Mouse (Mus musculus): ENCODE data around the gene Ldb2.

The Ldb2 gene

DNA sequence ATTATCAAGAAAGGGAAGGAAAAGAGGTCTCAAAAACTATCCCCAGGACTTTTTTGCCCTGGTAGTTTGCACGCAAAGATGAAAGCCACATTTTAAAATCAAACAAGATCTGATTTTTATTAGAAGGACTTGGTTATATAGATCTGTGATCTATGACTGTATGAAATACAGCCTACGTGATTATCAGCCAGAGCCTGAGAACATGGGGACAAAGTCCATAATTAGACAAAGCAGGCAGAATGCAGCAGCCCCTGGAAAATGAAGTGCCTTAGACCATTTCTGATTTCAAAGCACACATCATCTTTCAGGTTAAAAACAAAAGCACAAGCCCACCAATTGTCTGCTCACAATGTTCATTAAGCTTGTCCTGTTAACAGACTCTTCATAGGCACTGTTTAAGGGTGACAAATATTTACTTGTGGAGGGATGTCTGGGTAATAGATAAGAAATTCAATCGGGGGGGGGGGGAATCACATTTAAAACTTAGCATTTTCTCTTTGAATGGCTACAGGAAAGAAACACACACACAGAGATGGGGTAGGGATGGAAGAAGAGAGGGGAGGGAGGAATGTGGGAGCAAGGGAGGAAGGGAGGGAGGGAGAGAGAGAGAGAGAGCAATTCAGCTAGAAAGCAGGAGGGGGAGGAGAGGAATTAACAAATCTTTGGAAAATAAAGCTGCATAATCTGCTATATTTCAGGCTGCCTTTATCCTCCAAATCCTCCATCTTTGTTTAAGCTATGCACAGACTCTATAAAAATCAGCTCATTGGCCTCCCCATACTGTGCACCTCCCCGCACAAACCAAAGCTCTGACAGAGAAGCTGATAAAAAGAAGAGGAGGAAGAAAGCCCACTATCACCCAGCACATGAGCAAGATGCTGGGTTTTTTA lies 153.3 kb downstream of the Ldb2 start:
- no peak for DNase-seq (ENCODE audit: low spot score)

DNA sequence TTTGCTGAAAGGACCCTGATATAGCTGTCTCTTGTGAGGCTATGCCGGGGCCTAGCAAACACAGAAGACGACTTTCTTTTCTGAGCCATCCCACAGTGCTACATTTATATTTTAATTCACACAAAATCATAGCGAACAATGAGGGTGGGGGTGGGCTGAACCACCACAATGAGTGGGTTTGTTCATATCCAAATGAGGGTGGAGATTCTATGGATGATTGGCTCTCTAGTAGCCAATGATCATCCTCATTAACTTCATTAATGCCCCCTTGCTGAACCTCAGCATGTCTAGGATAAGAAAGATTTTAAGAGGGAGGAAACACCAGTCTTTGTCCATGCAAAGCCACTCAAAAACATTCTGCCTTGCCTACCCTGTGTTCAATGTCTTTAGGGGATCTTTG lies 156.4 kb downstream of the Ldb2 start:
- DNase-seq (ENCODE audit: low spot score): no peak

DNA sequence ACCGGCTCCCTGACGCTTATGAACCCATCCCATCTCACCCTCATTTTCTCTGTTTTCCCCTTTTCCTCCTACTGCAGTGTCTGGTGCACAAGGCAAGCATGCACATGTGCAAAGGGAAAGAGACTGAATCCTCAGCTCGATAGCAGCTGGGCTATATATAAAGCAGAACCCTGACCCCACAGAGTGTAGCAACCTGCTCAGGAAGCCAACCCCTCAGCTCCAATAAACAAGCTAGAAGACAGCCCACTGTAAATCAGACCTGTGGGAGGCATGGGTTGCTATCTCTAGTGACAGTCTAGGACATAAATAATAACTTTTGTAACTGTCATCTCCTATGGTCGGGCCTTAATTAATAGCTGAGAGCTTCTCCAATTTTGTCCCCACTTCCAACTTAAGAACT lies 158.4 kb downstream of the Ldb2 start:
- no peak for DNase-seq (ENCODE audit: low spot score)

DNA sequence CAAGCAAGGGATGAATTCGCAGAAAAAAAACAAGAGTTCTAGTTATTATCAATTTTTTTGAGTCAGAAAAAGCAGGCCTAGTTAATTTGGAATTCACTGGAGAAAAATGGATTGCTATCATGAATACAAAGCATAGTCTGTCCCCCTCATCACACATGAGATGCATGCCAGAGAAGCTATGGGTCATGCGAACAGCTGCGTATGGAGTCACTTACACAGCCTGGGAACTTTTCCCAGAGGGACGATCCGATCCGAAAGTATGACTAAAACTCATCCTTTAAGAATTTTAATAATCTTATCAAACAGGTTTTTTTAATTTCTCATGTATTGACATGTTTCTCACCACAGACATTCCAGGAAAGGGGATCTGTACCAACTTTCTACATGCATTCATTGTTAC lies 163.9 kb downstream of the Ldb2 start:
- DNase-seq (ENCODE audit: low spot score): no peak

DNA sequence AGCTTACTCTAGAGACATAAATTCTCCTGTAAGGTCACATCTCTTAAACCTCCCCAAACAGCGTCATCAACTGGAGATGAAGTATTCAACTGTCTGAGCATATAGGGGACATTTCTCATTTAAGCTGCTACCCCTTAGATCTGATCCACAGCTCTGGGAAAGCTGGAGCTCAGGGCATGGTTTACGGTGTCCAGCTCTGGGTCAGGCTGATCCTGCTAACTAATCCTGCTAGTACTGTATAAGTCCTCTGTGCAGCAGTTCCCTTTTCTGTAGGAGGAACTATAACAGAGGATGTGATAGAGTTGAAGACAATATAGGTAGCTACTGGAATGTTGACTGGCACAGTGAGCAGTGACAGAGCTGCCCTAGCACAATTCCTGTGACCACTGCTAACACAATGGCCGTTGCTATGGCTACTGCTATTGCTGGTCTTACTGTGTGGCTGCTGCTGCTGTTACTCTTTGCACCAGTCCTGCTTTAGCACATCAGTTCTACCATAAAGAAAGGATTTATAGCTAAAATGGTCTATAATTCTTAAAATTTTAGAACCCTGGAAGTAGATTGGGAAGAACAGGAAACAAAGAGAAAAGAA lies 170.3 kb downstream of the Ldb2 start:
- DNase-seq (ENCODE audit: low spot score): peak; percentile 68

DNA sequence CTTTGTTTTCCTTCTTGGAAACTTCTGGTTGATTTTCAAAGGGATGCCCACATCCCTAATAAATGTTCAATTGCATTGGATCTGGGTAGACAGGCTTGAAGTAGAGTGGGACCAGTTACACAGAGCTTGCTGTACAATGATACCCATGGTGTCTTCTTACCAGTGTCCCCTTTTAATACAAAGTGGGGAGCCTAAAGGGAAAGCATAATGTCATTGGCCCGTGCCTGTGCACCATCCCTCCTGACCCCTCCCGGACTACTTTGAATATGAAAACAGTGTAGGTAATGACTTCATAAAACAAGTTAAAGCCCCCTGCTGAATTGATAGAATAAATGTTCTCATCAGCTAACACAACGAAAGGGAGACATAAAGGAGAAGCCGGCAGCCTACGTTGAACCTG lies 172.0 kb downstream of the Ldb2 start:
- DNase-seq (ENCODE audit: low spot score): no peak

DNA sequence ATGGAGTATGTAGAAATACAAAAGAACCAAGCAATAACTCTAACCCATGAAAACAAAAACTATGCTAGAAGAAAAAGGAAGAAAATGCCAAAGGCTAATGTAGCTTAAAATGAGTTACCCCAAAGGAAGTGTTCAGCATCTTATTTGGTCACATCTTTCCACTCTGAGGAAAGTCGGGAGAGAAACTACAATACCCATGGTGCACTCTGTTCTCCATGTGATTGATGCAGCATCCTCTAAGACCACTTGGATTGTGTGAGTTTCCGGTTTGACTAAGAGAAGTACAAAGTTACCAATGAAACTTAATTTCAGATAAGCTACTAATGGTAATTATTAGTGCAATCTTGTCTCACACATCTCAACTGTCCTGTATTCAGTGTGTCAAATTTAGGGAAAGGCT lies 172.6 kb downstream of the Ldb2 start:
- DNase-seq (ENCODE audit: low spot score): no peak

DNA sequence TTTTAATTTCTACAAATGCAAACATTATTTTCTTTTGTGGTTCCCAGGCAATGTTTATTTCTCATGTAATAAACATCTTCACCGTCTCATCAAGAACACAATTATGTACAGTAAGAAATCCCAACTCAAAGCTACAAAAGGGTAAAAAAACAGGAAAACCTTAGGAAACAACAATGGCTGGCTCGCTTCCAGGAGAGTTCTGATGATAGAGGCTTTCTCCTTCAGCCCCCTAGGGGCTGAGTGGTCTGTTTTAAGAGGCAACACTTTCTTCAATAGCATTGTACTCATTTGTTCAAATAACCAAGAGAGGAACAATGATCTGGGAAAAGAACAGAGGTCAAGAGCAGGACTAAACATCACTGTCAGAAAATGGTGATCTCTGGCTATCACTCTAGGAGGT lies 173.4 kb downstream of the Ldb2 start:
- no peak for DNase-seq (ENCODE audit: low spot score)

DNA sequence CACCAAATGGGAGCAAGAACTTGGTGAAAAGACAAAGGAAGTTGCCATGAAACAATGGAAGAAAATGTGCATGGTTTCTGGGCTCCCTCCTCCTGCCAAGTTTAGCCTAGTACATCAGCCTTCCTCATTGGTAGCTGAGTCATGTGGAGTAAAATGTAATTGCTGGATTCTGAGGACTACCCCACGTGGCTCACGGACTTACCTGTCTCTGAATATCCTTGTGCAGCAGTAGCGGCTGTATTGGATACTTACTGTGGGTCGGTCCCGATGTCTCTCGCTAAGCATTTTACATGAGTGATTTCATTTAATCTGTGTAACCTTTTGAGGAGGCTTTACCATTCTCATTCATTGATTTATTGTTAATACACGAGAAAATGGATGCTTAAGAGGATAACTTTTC lies 183.8 kb downstream of the Ldb2 start:
- no peak for DNase-seq (ENCODE audit: low spot score)

DNA sequence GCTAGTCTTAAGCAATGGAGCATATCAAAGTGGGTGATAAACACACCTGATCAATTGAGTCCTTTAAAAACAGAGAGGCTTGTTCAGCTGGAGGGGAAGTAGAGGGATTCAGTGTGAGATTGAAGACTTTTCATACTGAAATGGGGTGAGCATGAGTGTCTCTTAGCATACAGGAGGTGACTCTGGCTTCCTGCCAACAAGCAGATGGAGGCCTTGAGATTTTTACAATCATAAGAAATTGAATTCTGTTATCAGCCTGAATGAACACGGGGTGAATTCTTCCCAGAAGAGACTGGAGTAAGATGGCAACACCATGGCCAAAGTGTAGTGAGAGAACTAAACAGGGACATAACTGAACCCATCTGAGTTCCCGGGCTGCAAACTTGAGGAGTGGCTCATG lies 190.6 kb downstream of the Ldb2 start:
- no peak for DNase-seq (ENCODE audit: low spot score)

DNA sequence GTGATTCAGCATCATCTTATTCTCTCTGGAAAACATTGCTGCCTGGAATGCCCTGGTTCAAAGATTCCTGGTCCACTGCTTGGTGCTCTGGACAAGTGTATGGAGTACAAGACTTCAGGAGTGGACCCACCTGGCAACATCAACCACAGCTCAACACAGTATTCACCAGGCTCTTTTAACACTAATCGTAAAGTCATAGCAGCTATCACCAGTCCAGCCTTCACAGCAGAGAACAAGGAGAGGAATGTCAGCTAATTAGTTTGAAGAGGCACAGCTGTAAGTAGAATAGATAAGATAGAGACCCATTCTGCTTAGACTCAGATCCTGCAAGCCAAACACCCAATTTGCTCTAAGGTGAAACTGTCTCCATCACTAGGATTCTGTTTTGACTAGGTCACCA lies 198.1 kb downstream of the Ldb2 start:
- DNase-seq (ENCODE audit: low spot score): no peak

DNA sequence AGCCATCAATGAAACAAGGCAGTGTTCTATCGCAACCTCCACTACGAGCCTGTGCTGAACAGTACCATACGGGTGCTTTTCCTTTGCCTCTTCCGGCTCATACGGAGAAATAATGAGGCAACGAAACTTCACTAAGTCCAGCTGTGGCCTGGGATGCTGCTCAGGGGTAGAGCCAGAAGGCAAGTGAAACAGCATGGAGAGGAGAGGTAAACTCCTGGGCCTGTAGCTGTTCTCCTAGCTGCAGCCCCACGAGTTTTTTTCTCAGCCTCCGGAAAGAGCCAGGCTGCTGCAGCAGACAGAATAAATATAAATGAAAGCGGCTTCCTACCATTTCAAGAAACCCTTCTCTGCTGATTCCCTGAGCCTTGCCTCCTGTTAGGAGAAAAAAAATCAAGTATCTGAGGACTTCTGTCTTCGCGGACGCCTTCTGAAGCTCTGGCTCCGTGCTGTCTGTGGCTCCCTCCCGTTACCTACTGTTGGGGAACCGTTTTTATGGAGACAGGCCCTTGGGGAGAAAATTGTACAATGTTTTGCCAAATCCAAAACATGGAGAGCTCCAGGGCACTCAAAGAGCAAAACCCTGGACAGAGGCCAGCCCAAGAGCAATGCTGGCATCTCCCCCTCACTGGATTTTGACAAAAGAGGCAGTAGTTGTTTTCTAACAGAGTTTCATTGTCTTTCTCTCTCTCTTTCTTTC lies 205.8 kb downstream of the Ldb2 start:
- DNase-seq (ENCODE audit: low spot score): no peak

DNA sequence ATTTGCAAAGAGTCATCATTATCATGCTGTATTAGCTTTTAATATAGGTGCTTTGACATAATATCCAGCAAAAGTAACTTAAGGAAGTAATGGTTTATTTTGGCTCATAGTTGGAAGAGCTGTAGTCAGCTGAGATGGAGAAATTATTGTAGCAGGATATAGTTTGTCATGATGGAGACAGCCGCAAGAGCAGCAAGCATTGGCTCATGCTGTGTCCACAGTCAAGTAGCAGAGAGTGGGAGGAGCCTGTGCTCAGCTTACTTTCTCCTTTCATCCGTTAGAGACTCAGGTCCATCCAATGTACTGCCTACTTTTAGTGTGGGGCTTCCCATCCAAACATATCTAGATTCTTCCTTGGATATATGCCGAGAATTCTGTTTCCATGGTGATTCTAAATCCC lies 208.7 kb downstream of the Ldb2 start:
- DNase-seq (ENCODE audit: low spot score): no peak

DNA sequence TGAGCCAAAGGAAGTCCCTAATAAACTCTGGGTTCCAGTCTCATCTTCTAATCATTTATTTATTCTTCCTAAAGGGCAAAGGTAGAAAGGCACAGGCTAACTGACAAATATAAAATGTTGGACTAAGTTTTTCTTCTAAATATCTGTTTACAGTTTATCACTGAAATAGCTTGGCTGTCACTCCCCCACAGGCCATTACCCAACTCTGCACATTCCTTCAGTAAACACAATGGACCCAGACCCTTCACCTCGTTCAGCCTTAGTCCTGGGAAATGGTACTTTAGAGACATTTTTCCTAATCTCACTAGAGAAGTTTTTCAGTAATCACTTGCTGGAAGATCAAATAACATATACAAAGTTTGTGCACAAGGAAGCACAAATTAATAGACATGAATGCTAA lies 210.2 kb downstream of the Ldb2 start:
- DNase-seq (ENCODE audit: low spot score): no peak

DNA sequence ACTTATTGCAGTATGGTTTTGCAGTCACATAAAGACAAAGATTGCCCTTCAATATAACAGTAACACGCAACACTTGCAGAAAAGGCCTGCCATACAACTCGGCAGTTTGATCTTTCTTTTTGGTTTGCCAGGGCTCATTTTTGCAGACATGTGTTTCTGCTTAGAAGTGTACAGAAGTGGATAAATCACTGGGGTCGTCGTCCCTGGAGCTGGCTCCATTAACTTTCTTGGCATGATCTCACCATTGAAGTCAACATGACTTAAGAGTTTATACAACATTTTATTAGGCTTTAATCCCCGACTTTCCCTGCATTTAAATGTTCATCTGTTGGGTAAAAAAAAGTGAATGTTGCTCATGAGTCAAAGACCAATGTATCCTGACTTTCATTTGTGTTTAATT lies 212.9 kb downstream of the Ldb2 start:
- DNase-seq (ENCODE audit: low spot score): peak; percentile 58

DNA sequence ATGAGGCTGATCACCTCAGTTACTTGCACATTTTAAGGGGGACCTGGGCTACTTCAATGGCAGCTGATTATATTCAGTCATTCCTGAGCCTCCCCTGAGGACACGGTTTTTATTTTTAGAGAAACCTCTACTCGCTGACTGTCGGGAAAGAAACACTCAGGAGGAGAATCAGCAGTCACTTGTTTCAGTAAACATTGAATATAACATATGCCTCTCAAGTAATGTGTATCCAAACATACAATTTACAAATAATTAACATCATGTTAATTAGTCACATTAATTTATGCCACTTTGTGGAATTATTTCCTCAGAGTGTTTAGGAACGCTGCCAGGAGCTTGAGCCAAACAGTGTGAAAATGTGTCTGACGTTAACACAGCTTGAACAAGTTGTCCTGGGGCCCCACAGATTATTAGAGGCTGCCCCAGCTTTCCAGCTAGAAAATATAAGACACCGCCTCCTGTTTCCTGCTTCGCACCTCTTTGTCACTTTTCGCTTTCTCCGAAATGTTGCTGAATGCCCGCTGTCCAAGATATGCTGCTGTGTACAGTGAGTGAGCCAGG lies 219.5 kb downstream of the Ldb2 start:
- no peak for DNase-seq (ENCODE audit: low spot score)

DNA sequence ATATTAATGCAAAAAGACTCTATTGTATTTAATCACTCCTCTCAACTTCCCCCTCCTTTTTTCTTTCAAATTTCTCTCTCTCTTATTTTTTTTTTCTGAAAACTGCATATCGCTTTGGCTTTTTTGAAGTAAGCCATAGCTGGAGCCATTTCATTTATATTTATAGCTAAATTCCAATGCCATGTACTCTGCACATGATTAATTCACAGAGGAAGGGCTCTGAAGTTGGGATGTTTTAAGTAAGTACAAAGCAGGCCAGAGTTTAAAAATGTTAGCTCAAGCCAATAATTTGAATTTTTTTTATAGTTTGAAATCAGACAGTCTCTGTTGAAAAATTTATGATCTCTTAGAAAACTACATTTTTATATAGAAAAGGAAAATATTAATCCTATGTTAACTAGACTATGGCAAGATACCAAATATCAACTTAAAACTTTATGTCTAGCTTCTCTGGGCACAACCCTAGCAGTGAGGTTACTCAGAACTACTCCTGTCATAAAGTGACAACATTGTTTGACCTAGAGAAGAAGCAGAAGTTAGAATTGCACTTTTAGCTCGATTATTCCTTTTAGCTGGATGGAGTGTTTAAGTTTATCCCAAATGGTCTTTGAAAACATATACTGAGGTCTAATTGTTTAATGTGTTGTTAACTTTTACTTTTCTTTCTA lies 222.7 kb downstream of the Ldb2 start:
- DNase-seq (ENCODE audit: low spot score): no peak

DNA sequence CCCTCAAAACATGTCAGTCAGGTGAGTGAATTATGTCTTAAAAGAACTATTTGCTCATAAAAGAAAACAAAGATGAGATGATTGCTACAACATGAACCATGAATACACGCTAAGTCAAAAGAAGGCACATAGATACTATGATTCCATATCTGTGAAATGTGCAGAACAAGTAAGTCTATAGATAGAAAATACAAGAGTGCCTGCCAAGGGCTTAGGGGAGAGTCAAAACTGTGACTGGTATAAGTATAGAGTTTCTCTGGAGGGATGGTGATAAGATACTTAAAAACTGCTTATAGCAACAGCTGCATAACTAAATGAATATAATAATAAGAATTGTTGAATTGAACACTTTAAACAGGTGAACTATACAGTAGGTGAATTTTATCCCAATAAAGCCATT lies 224.8 kb downstream of the Ldb2 start:
- DNase-seq (ENCODE audit: low spot score): no peak

DNA sequence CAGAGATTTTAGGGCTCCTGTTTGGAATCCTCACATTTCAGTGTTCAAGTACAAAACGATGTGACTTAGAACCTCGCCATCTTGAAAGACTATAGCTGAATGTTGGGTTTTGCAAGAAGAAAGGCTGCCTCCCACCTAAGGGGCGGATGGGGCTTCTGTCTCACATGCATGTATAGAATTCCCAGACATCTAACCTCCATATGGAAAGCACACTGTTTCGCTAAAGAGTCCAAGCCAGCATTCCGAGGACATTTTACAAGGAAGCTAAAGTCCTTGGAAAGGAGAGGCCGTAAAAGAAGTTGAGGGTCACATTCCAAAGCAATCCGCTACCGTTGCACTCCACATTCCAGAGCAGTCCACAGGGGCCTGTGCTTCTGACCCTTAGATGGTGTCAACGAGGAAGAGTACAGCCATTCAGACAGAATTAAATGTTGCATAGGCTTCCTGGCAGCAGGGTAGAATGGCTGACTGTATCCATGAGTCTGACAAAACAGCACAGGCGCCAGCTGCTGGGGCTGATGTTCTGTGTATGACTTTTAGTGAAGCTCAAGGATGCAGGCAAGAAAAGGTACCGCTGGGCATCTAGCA lies 245.6 kb downstream of the Ldb2 start:
- peak; percentile 57 for DNase-seq (ENCODE audit: low spot score)

DNA sequence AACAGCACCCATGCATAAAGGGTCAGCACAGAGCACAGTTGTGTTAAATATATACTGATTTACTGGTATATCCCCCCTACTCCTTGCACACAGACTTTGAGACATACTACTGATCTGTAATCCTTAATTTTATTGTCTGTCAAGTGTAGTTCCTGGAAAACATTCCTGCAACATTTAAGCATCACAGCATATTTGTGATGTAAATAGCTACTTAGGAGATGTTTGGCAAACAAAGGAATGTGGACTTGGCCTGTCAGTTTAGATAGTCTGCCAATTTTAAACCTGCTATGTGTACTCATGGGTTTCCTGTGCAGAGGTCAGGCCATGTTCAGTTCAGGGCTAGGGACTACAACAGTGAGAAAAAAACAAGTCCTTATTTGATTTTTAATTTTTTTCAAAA lies 246.3 kb downstream of the Ldb2 start:
- no peak for DNase-seq (ENCODE audit: low spot score)

DNA sequence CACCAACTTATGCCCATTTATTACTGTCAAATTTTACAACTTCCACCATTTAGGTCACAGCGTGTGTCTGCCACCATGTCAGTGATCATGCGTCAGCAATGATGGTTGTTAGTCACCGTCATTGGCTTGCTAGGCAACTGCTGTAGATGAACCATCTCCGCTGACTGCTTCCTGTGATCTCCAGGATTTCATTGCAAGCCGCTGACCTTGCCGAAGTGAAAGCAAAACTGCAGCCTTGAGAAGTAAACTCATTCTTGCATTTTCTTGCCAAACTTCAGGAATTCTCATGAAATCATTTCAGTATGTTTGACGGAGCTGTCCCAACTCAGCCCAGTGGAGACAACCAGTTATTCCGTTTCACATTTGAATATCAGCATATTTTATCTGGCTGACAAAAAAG lies 247.4 kb downstream of the Ldb2 start:
- no peak for DNase-seq (ENCODE audit: low spot score)

DNA sequence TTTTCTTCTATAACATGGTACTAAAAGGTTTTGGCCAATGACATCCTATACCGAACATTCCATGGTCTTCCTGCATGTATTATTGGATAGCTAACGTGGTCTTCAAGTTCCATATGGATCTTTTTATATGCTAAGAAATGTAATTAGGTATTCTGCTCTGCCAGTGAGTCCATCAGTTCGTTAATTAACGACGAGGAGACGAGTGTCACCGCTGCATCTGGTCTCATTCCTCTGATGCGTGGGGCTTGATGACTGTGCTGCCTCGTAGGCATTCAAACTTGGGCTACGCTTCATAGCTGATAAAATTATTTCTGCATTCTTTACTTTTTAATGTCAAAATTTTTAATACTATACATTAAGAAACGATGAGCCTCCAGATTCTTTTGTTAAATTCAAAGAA lies 251.0 kb downstream of the Ldb2 start:
- no peak for DNase-seq (ENCODE audit: low spot score)

All from embryo, embryonic 10.5 days (tissue).